Mouse (Mus musculus): ENCODE results near the gene Cntd1.

Cntd1 gene

DNA sequence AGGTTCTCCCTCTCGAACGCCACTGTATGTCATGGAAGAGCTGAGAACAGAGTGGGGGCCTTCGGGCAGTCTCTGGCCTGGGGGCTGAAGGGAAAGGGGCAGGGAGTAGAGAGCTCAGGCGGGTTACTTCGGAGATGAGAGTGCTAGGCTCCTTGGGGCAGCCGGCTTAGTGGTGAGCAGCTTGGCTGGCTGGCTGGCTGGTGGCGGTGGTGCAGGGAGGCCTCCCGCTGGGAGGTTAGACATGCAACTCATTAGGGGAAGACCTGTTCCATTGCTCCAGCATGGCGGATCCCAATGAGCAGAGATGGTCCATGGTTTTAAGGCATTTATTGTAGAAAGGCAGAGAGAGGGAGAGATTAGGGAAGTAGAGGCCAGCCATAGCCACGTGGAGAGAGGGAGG is 55.2 kb downstream of the Cntd1 start:
- no peak for DNase-seq (ENCODE audit: low spot score)

DNA sequence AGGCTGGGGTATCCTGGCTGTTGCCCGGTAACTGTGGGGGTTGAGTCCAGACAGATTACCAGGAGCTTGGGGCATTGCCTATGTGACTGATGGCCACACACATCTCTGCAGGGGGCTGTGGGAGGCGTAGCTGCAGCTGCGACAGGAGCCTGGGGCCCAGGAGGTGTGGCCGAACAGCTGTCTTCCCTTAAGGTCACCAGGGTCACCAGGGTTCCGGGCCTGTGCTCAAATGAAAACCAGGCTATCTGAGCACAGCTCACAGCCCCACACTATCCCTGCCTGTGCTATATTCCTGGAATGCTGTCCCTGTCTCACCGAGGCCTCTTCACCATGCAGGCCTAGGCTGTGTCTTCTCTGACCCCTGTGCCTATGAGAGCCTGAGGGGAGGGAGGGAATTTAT is 55.7 kb downstream of the Cntd1 start:
- no peak for DNase-seq (ENCODE audit: low spot score)

DNA sequence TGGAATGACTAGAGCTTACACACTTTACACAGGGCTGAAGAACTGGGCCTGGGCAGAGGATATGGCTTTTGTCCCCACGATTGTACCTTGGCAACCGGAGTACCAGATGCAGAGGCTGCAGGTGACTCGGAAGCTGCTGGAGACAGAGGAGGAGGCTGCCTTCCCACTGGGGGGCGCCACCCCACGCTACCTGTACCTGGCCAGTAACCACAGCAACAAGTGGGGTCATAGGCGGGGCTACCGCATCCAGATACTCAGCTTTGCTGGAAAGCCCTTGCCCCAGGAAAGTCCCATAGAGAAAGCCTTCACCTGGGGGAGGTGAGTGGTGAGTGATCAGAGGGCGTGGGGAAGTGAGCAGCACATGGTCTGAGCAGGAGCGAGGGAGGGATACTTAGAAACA is 56.9 kb downstream of the Cntd1 start:
- DNase-seq (ENCODE audit: low spot score), result no peak

DNA sequence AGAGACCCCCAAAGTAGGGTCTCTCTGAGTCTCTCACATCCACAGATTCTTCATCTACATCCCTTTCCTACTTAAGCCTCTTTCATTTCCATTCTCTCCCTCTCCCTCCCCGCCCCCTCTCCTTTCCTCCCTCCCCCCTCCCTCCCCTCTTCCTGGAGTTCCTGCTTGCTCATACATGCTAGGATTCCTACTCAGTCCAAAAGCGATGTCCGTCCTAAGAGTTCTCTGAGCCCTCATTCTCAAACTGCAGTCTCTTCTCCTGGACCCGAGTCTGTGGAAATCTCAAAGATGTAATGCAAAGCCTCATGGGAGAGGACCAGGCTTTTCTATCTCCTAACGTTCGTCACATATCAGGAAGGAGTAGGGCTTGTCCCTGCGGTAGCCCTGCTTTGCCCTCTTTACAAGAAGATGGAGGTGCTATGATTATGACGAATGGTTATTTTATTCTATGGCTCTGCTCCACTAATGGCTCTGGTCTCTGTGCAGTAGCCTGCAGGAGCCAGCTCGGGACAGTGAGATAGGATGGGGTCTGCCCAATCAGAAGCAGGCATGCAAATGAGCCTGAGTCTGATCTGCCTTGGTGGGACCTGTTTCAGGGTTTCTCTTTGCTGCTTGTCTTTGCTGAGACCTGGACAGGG is 59.4 kb downstream of the Cntd1 start:
- DNase-seq (ENCODE audit: low spot score), result no peak

All from testis, postnatal 10 days (tissue).